Mouse (Mus musculus): Measurements from ENCODE around the gene Abhd13.

DNA sequence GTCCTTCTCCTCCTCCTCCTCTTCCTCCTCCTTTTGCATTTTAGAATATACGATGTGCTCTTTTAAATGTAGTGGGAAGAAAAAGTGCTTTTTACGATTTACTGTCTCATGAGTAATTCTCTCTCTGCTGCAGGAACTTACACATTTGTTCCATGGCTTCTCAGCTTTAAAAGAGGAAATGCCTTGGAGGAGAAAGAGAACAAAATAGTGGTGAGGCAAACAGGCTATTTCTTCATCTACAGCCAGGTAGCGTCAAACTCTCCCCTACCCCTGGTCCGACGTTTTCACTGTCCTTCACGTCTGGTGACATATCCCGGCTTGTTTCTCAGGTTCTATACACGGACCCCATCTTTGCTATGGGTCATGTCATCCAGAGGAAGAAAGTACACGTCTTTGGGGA is 53.7 kb downstream of the Abhd13 start:
- TF ChIP-seq FLI1 (IDR thresholded peaks at IDR 0.05; ENCODE audit: low read length) (no peak), GATA1 (IDR thresholded peaks at IDR 0.05; ENCODE audit: borderline replicate concordance, low read length) (no peak)

Measured in megakaryocyte, embryonic 14.5 days (primary cell).